Mouse (Mus musculus) erythroblast, adult 5-6 weeks (primary cell): ENCODE data around the gene Eva1a. TPM values are rescaled to one million over a fixed set of nuclear protein-coding genes. Genes with fewer than 3 reads are reported as not detected.

Experiments
- ATAC-seq: replicated peaks from 2 replicates; pipeline ENCODE4 v1.8.0; 2016; ENCODE audit warnings: moderate number of reproducible peaks, mild to moderate bottlenecking, moderate TSS enrichment, inconsistent platforms; ENCODE audit not compliant: poor library complexity, low FRiP score, severe bottlenecking
- total RNA-seq, 2 experiments: library from RNA; stranded (forward) in 1 of 2; stranded (reverse) in 1 of 2; fragments of 150-400 nt in 1 of 2; fragments of 200-764, 138-1000 nt in 1 of 2; gene quantifications; 2 replicates each; pipeline versions ENCODE4 v1.2.3 to v1.2.4; 2015 to 2017; ENCODE audit warnings: low replicate concordance in 2 of 2

Gene Eva1a
- total RNA-seq (2015; ENCODE audit: low replicate concordance) (not detected in 2 replicates), total RNA-seq (2017; ENCODE audit: low replicate concordance) (not detected in 2 replicates)

GRCm38 (mm10) chr6:82040834-82041487 is at the start of gene Eva1a:
Gene Eva1a, plus strand, starts transcription at chr6:82041043.
- no peak for ATAC-seq

GRCm38 (mm10) chr6:82012392-82012791 is 28.5 kb upstream of the Eva1a start:
- ATAC-seq, result no peak

- ATAC-seq, result no peak
Observed at GRCm38 (mm10) chr6:82021074-82021473, 19.8 kb upstream of the Eva1a start.

- ATAC-seq, result no peak
Observed at GRCm38 (mm10) chr6:82021494-82021893, 19.3 kb upstream of the Eva1a start.

GRCm38 (mm10) chr6:82029611-82030510 is 11.0 kb upstream of the Eva1a start:
- no peak for ATAC-seq

GRCm38 (mm10) chr6:82030511-82030884 is 10.3 kb upstream of the Eva1a start:
- ATAC-seq, result no peak

GRCm38 (mm10) chr6:82037211-82037610 is 3.6 kb upstream of the Eva1a start:
- ATAC-seq, result no peak

- no peak for ATAC-seq
Observed at GRCm38 (mm10) chr6:82039193-82039592, 1.6 kb upstream of the Eva1a start.

- no peak for ATAC-seq
Observed at GRCm38 (mm10) chr6:82039968-82040367, 875 bp upstream of the Eva1a start.

GRCm38 (mm10) chr6:82041488-82042295 is 849 bp downstream of the Eva1a start:
- ATAC-seq, result no peak

GRCm38 (mm10) chr6:82042296-82043125 is 1.7 kb downstream of the Eva1a start:
- no peak for ATAC-seq

GRCm38 (mm10) chr6:82043634-82044033 is 2.8 kb downstream of the Eva1a start:
- no peak for ATAC-seq

- ATAC-seq, result no peak
Observed at GRCm38 (mm10) chr6:82044509-82044908, 3.7 kb downstream of the Eva1a start.

GRCm38 (mm10) chr6:82047977-82048376 is 7.1 kb downstream of the Eva1a start:
- ATAC-seq, result no peak

GRCm38 (mm10) chr6:82050201-82050600 is 9.4 kb downstream of the Eva1a start:
- ATAC-seq, result no peak

GRCm38 (mm10) chr6:82051569-82051968 is 10.7 kb downstream of the Eva1a start:
- no peak for ATAC-seq

- no peak for ATAC-seq
Observed at GRCm38 (mm10) chr6:82052047-82052725, 11.3 kb downstream of the Eva1a start.

- no peak for ATAC-seq
Observed at GRCm38 (mm10) chr6:82052726-82053118, 11.9 kb downstream of the Eva1a start.

GRCm38 (mm10) chr6:82054854-82055253 is 14.0 kb downstream of the Eva1a start:
- no peak for ATAC-seq
